Mouse (Mus musculus): ENCODE data around the gene Abraxas1. TPM values are rescaled to one million over a fixed set of nuclear protein-coding genes. Genes with fewer than 3 reads are reported as not detected.
A peak's percentile ranks its signal among the peaks of the same experiment; 100 is the strongest.

The Abraxas1 gene
- polyA plus RNA-seq (2015; fragmentation: Nextera tagmentation; extraction: Ambion mirVana): 13.5 and 17.1 TPM in 2 replicates

GRCm38 (mm10) chr5:100820483-100821184 is at the start of gene Abraxas1:
Gene Abraxas1 (minus strand): TSS chr5:100820965.
- Histone ChIP-seq H3K36me3 (no peaks in the 10 kb centered on the region), H3K27me3 (replicated peaks) (no peaks in the 10 kb centered on the region), H3K27ac (replicated peaks) (peak within 1 kb of the TSS; percentile 87), H3K4me3 (replicated peaks) (peak within 1 kb of the TSS; percentile 88), H3K4me2 (peak within 1 kb of the TSS; percentile 91), H3K4me1 (peaks cover 15% of the 10 kb centered on the region), H3K9me3 (replicated peaks) (no peaks in the 10 kb centered on the region), H3K9ac (replicated peaks) (peak within 1 kb of the TSS; percentile 90)
- ATAC-seq (ENCODE audit: low FRiP score): peak; percentile 98
- under 1% methylated on average over 62 of the region's 63 CpGs for WGBS

DNA sequence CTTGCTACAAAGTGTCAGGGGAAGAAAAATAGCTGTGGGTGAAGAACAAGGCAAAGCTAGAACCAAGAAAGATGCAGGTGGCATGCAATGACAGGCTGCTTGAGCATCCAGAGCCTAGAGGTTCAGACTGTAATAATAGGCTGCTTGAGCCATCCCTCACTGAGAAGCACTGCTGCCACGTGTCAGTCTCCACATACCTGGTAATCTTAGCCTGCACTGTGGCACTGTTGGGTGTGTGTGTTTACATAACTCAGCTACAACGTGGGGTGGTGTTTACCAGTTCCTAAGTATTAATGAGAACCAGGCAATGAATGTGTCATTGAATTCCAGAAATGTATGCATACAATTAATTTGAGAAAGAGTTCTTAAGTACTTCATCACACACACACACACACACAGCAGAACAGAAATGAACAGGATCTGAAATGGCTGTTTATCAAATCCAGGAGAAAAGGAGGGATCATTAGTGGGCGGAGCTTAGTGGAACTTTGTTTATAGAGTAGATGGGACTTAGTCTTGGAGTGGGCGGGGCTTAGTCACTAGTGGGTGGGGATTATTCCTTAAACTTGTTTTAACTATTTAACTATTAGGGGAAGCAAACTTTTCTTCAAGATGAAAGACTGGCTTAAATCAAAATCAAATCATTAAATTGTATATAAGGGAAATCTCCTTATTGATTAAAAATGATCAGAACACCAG is 48.6 kb upstream of the Abraxas1 start:
- ATAC-seq (ENCODE audit: low FRiP score): no peak
- H3K9ac ChIP-seq (replicated peaks): no peak overlapping the region
- H3K36me3 ChIP-seq: no peaks in the 10 kb centered on the region
- WGBS: 75% methylated on average over 4 of the region's 4 CpGs
- no peaks in the 10 kb centered on the region for H3K4me1 ChIP-seq
- H3K27me3 ChIP-seq (replicated peaks): no peaks in the 10 kb centered on the region
- no peak overlapping the region for H3K27ac ChIP-seq (replicated peaks)
- H3K4me2 ChIP-seq: no peak overlapping the region
- H3K9me3 ChIP-seq (replicated peaks): no peaks in the 10 kb centered on the region
- no peak overlapping the region for H3K4me3 ChIP-seq (replicated peaks)

- ATAC-seq (ENCODE audit: low FRiP score): no peak
- WGBS: 67% methylated on average over 2 of the region's 2 CpGs
- no peaks in the 10 kb centered on the region for H3K36me3 ChIP-seq
These were observed 45.4 kb upstream of the Abraxas1 start for GRCm38 (mm10) chr5:100866183-100866582.

GRCm38 (mm10) chr5:100864438-100864837 is 43.7 kb upstream of the Abraxas1 start:
- WGBS: 85% methylated on average over 6 of the region's 6 CpGs
- Histone ChIP-seq H3K4me2 (no peak overlapping the region), H3K27ac (replicated peaks) (no peak overlapping the region), H3K36me3 (no peaks in the 10 kb centered on the region), H3K4me1 (no peaks in the 10 kb centered on the region), H3K27me3 (replicated peaks) (no peaks in the 10 kb centered on the region), H3K9ac (replicated peaks) (no peak overlapping the region), H3K9me3 (replicated peaks) (no peaks in the 10 kb centered on the region), H3K4me3 (replicated peaks) (no peak overlapping the region)
- no peak for ATAC-seq (ENCODE audit: low FRiP score)

More at GRCm38 (mm10) chr5:100866183-100866582, 45.4 kb upstream of the Abraxas1 start:
- Histone ChIP-seq H3K9ac (replicated peaks) (no peak overlapping the region), H3K27me3 (replicated peaks) (no peaks in the 10 kb centered on the region), H3K4me1 (no peaks in the 10 kb centered on the region), H3K9me3 (replicated peaks) (no peaks in the 10 kb centered on the region), H3K27ac (replicated peaks) (no peak overlapping the region), H3K4me2 (no peak overlapping the region), H3K4me3 (replicated peaks) (no peak overlapping the region)

- Histone ChIP-seq H3K27me3 (replicated peaks) (no peaks in the 10 kb centered on the region), H3K27ac (replicated peaks) (no peak overlapping the region), H3K9ac (replicated peaks) (no peak overlapping the region), H3K4me3 (replicated peaks) (no peak overlapping the region), H3K9me3 (replicated peaks) (no peaks in the 10 kb centered on the region), H3K36me3 (no peaks in the 10 kb centered on the region), H3K4me2 (no peak overlapping the region), H3K4me1 (no peaks in the 10 kb centered on the region)
- WGBS: 79% methylated on average over 2 of the region's 2 CpGs
- ATAC-seq (ENCODE audit: low FRiP score): no peak
These were observed 42.3 kb upstream of the Abraxas1 start for GRCm38 (mm10) chr5:100863091-100863490.

DNA sequence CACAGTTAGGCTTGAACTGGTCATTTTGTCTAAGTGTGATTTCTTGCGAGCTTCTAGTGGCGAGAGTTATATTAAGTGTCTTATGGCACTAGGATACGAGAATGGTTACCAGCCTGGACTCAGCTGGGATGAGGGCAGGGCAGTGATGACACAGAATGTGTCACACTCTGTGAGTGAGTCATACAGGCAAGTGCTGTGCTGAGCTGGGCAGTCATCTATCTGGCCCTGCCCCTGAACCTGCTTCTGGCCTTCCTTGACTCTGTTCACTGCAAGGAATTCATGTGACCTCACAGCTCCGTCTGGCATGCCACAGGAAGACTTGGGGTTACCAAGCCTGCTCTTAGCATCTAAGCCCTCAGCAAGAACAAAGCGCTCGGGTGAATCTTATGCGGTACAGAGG is 41.0 kb upstream of the Abraxas1 start:
- Histone ChIP-seq H3K4me2 (no peak overlapping the region), H3K36me3 (no peaks in the 10 kb centered on the region), H3K9me3 (replicated peaks) (no peaks in the 10 kb centered on the region), H3K27ac (replicated peaks) (no peak overlapping the region), H3K4me1 (no peaks in the 10 kb centered on the region), H3K4me3 (replicated peaks) (no peak overlapping the region), H3K27me3 (replicated peaks) (no peaks in the 10 kb centered on the region), H3K9ac (replicated peaks) (no peak overlapping the region)
- 83% methylated on average over 7 of the region's 7 CpGs for WGBS
- ATAC-seq (ENCODE audit: low FRiP score): no peak

DNA sequence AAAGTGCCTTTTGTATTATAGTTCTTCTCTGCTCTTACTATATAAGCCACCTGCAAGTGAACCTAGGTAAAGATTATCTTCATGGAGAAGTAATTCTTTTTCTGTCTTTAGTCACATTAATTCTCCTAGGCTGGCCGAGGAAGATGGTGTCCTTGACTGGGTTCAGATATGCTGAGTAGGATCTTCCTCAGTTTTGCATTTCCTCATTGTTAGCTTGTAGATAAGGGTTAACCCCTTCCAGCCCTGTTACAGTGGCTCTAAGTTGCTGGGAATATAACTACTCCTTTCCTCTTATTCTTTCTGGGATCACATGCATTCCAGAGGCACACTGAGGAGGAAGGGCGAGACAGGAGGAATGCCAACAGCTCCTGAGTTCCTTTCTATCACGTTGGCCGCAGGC is 40.4 kb upstream of the Abraxas1 start:
- Histone ChIP-seq H3K4me1 (no peaks in the 10 kb centered on the region), H3K27ac (replicated peaks) (no peak overlapping the region), H3K9me3 (replicated peaks) (no peaks in the 10 kb centered on the region), H3K9ac (replicated peaks) (no peak overlapping the region), H3K36me3 (no peaks in the 10 kb centered on the region), H3K4me3 (replicated peaks) (no peak overlapping the region), H3K4me2 (no peak overlapping the region), H3K27me3 (replicated peaks) (no peaks in the 10 kb centered on the region)
- 70% methylated on average over 4 of the region's 4 CpGs for WGBS
- no peak for ATAC-seq (ENCODE audit: low FRiP score)

DNA sequence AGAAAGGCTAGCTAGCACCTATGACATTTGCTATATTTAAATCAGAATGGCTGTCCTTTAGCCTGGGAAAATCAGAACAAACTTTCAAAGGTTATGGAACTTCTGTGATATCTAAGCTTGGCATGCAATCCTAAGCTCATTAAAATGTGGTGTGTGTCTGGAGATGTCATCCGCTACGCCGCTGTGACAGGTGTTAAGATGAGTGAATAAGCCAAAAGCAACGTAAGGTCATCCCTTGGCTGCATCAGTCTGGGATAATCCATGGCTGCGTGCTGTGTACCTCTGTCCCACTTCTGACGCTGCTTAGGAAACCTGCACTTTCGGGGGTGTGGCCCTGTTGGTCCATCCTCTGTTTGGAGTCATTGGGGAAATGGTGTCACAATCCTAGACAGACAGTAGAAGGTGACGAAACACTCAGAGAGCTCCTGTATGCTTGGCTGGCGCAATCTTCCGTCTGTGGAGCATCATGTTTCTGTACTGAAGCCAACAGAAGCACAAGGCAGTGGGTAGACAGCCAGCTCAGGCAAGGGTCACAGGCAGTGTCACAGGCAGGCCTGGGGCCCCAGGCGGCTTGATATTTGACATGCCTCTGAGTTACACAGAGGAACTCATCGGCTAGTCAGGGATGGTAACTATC is 39.8 kb upstream of the Abraxas1 start:
- Histone ChIP-seq H3K36me3 (no peaks in the 10 kb centered on the region), H3K27ac (replicated peaks) (no peak overlapping the region), H3K4me3 (replicated peaks) (no peak overlapping the region), H3K4me2 (no peak overlapping the region), H3K9ac (replicated peaks) (no peak overlapping the region), H3K9me3 (replicated peaks) (no peaks in the 10 kb centered on the region), H3K27me3 (replicated peaks) (no peaks in the 10 kb centered on the region), H3K4me1 (no peaks in the 10 kb centered on the region)
- 84% methylated on average over 12 of the region's 12 CpGs for WGBS
- no peak for ATAC-seq (ENCODE audit: low FRiP score)

DNA sequence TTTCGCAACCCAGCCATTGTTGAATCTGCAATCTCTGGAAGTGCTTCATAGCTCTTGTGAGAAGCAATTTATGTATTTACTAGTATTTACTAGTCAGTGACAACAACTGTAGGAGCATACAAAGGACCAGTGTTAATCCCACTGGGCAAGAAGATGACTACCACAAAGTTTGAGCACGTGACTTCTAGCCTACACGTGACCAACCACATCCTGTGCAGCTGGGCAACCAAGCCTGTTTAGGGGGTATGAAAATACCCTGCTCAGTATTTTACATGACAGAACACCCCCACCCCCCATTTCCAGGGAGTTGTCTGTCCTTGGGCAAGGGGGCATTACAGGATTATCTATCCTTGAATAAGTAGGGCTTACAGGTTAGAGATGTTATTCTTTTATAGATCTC is 35.8 kb upstream of the Abraxas1 start:
- Histone ChIP-seq H3K4me3 (replicated peaks) (no peak overlapping the region), H3K4me2 (no peak overlapping the region), H3K9me3 (replicated peaks) (no peaks in the 10 kb centered on the region), H3K4me1 (no peaks in the 10 kb centered on the region), H3K27ac (replicated peaks) (no peak overlapping the region), H3K27me3 (replicated peaks) (no peaks in the 10 kb centered on the region), H3K36me3 (no peaks in the 10 kb centered on the region), H3K9ac (replicated peaks) (no peak overlapping the region)
- 82% methylated on average over 3 of the region's 3 CpGs for WGBS
- no peak for ATAC-seq (ENCODE audit: low FRiP score)

DNA sequence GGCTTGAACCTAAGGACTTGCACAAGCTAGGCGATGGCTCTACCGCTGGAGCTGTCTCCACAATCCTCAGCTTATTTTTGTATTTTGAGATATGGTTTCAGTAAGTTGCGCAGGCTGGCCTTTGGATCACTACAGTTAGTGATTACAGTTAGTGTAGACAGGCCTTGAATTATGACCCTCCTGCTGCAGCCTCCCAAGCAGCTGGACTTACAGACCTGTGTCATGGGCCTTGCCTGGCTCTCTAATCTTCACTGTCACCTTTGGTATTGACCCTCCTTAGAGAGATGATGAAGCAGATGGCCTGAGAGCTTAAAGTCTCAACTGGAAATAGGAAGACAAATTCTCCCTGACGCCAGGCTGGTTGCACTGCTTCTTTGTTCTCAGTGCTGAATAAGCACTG is 33.2 kb upstream of the Abraxas1 start:
- no peak for ATAC-seq (ENCODE audit: low FRiP score)
- no peak overlapping the region for H3K4me3 ChIP-seq (replicated peaks)
- H3K4me2 ChIP-seq: no peak overlapping the region
- no peak overlapping the region for H3K27ac ChIP-seq (replicated peaks)
- 81% methylated on average over 4 of the region's 4 CpGs for WGBS
- H3K4me1 ChIP-seq: no peaks in the 10 kb centered on the region
- H3K36me3 ChIP-seq: no peaks in the 10 kb centered on the region
- H3K9ac ChIP-seq (replicated peaks): no peak overlapping the region
- no peaks in the 10 kb centered on the region for H3K9me3 ChIP-seq (replicated peaks)
- peaks cover 5% of the 10 kb centered on the region; the same call in 1 of the 2 replicates for H3K27me3 ChIP-seq (replicated peaks)

GRCm38 (mm10) chr5:100847143-100847542 is 26.4 kb upstream of the Abraxas1 start:
- no peaks in the 10 kb centered on the region for H3K36me3 ChIP-seq
- 6% methylated on average over 2 of the region's 2 CpGs for WGBS
- H3K9ac ChIP-seq (replicated peaks): no peak overlapping the region
- H3K9me3 ChIP-seq (replicated peaks): no peaks in the 10 kb centered on the region
- no peak for ATAC-seq (ENCODE audit: low FRiP score)
- H3K4me2 ChIP-seq: peak overlapping the region; percentile 99
- H3K4me3 ChIP-seq (replicated peaks): peak overlapping the region; percentile 56
- H3K27ac ChIP-seq (replicated peaks): no peak overlapping the region
- peaks cover 22% of the 10 kb centered on the region for H3K4me1 ChIP-seq
- peaks cover 55% of the 10 kb centered on the region for H3K27me3 ChIP-seq (replicated peaks)

DNA sequence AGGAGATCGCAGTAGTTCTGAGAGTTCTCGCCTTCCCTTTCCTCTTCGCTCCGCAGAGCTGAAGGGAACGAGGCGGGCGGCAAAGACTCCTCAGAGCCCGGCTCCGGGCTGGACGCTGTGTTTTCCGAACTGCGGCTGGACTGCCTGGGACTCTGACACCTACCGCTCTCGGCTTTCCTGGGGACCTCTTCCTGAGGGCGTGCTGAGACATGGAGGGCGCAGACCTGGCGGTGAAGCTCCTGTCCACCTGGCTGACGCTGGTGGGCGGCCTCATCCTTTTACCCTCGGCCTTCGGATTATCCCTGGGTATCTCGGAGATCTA is 25.8 kb upstream of the Abraxas1 start:
- peak overlapping the region; percentile 99 for H3K4me2 ChIP-seq
- H3K9me3 ChIP-seq (replicated peaks): no peaks in the 10 kb centered on the region
- peaks cover 55% of the 10 kb centered on the region for H3K27me3 ChIP-seq (replicated peaks)
- no peaks in the 10 kb centered on the region for H3K36me3 ChIP-seq
- peaks cover 22% of the 10 kb centered on the region for H3K4me1 ChIP-seq
- peak; percentile 55 for ATAC-seq (ENCODE audit: low FRiP score)
- H3K4me3 ChIP-seq (replicated peaks): peak overlapping the region; percentile 56
- peak overlapping the region; percentile 54 for H3K9ac ChIP-seq (replicated peaks)
- WGBS: under 1% methylated on average over 22 of the region's 22 CpGs
- H3K27ac ChIP-seq (replicated peaks): no peak overlapping the region
